Mouse (Mus musculus) heart, postnatal 0 days (tissue): ENCODE results near the gene Grm1. TPM values are rescaled to one million over a fixed set of nuclear protein-coding genes. Genes with fewer than 3 reads are reported as not detected.

Experiments used
- ATAC-seq: fragments of 200-750 bp; cut with Nextera tagmentation; 2 replicates; pipeline ENCODE4 v1.8.0; 2017; ENCODE audit warnings: low read depth, moderate number of reproducible peaks, moderate library complexity; ENCODE audit not compliant: insufficient read depth
- DNase-seq: peaks from one replicate; pipeline ENCODE4 v3.0.0-alpha.2; 2016; ENCODE audit warnings: low spot score
- H3K27ac ChIP-seq: fragments of 300-500 bp; sonication (generic); 2 replicates; pipeline ENCODE4 v1.5.1; 2014; ENCODE audit warnings: low read depth, mild to moderate bottlenecking
- H3K27me3 ChIP-seq: fragments of 300-500 bp; sonication (generic); 2 replicates; pipeline ENCODE4 v1.6.1; 2014; ENCODE audit warnings: low read length, mixed read lengths; ENCODE audit not compliant: control insufficient read depth, insufficient read depth
- H3K36me3 ChIP-seq: fragments of 300-500 bp; sonication (generic); replicated peaks from 2 replicates; pipeline ENCODE4 v1.6.1; 2014; ENCODE audit warnings: low read length, mixed read lengths; ENCODE audit not compliant: control insufficient read depth, insufficient read depth
- H3K4me1 ChIP-seq: fragments of 300-500 bp; sonication (generic); 2 replicates; pipeline ENCODE4 v1.6.1; 2014; ENCODE audit warnings: antibody characterized with exemption; ENCODE audit not compliant: control insufficient read depth, insufficient read depth
- H3K4me2 ChIP-seq: fragments of 300-500 bp; sonication (generic); 2 replicates; pipeline ENCODE4 v1.6.1; 2014; ENCODE audit warnings: low read depth, mild to moderate bottlenecking, low read length, moderate library complexity
- H3K4me3 ChIP-seq: fragments of 300-500 bp; sonication (generic); 2 replicates; pipeline ENCODE4 v1.5.1; 2014; ENCODE audit warnings: low read depth, low read length
- H3K9ac ChIP-seq: fragments of 300-500 bp; sonication (generic); replicated peaks from 2 replicates; pipeline ENCODE4 v1.6.1; 2014; ENCODE audit warnings: low read depth, low read length, mixed read lengths
- H3K9me3 ChIP-seq: fragments of 300-500 bp; sonication (generic); replicated peaks from 2 replicates; pipeline ENCODE4 v1.6.1; 2016; ENCODE audit warnings: low read length; ENCODE audit not compliant: control insufficient read depth
- CTCF ChIP-seq: IDR thresholded peaks from 2 replicates; pipeline ENCODE4 v1.5.1; 2016; ENCODE audit warnings: antibody characterized with exemption, control low read depth, low read depth
- EP300 ChIP-seq: IDR thresholded peaks from 2 replicates; pipeline ENCODE4 v1.6.1; 2016; ENCODE audit warnings: antibody characterized with exemption, low read depth
- WGBS: fragments of 180-500 bp; shearing (Covaris S2); extraction: QIAGEN DNeasy Blood & Tissue Kit; methylation state at CpG from one replicate; pipeline ENCODE4 v1.1.7; 2014; 5-methylcytosine and 5-hydroxymethylcytosine counted together
- polyA plus RNA-seq: library from polyadenylated mRNA; unstranded; fragments of >200 nt; fragmentation: Nextera tagmentation; extraction: Ambion mirVana; gene quantifications from 2 replicates; pipeline ENCODE4 v1.2.1, GENCODE M21; 2015
- total RNA-seq: library from RNA; depleted of rRNA; stranded (reverse); fragments of >200 nt; gene quantifications from 2 replicates; pipeline ENCODE4 v1.2.3, GENCODE M21; 2014; ENCODE audit warnings: low replicate concordance

Grm1 gene
- total and polyA plus RNA-seq, 2 experiments from 2014 or later: 0.07 TPM; not detected in 1

DNA sequence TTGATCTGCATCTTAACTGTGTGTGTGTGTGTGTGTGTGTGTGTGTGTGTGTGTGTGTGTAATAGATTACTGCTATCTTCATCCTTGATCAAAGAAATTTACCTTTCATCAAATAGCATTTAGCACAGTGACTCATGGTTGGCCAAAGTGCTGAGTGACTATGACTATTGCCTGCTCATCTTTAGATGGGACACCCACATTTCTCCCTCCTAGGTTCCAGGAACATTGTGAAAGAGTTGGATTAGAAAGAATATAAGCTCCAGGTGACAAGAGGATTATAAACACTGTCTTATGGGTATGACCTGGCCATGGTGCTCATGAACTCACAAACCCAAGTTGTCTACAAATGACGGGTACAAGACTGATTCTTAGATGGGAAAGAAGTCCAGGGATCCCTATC, 374.1 kb downstream of the Grm1 start:
- 60% methylated on average over 1 of the region's 1 CpGs for WGBS
- no peak overlapping the region for H3K27ac ChIP-seq
- DNase-seq: no peak
- ATAC-seq: no peak
- H3K4me1 ChIP-seq: no peaks in the 10 kb centered on the region
- H3K27me3 ChIP-seq: no peaks in the 10 kb centered on the region
- no peaks in the 10 kb centered on the region for H3K36me3 ChIP-seq
- no peak overlapping the region for H3K4me3 ChIP-seq
- no peaks in the 10 kb centered on the region for H3K9me3 ChIP-seq
- no peak for TF ChIP-seq EP300
- no peak for TF ChIP-seq CTCF
- no peak overlapping the region for H3K4me2 ChIP-seq
- H3K9ac ChIP-seq: no peak overlapping the region

GRCm38 (mm10) chr10:10701326-10701725, 380.8 kb downstream of the Grm1 start:
- 78% methylated on average over 1 of the region's 1 CpGs for WGBS
- TF ChIP-seq EP300: no peak
- no peak for TF ChIP-seq CTCF

DNA sequence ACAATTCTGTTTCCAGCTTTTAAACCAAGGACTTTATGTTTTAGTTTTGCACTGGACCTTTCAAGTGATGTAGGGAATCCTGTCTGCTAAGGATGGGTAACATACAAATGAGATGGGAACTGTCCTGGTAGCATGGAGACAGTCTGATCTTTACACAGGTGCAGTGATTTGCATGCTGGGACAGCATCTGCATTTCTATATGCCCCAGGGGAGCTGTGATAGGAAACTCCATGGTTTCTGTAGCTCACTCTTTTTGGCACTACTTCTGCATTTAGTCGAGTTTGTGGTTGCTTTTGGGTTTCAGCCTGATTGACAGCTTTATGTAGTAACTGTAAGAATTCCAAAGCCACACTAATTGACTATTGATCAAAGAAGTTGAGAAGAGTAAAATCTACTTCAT, 381.3 kb downstream of the Grm1 start:
- 52% methylated on average over 1 of the region's 1 CpGs for WGBS

More at GRCm38 (mm10) chr10:10701326-10701725, 380.8 kb downstream of the Grm1 start:
- no peak for DNase-seq
- Histone ChIP-seq H3K27me3 (no peaks in the 10 kb centered on the region), H3K27ac (no peak overlapping the region), H3K36me3 (no peaks in the 10 kb centered on the region), H3K4me3 (no peak overlapping the region), H3K4me1 (no peaks in the 10 kb centered on the region), H3K9me3 (no peaks in the 10 kb centered on the region), H3K9ac (no peak overlapping the region), H3K4me2 (no peak overlapping the region)
- ATAC-seq: no peak

DNA sequence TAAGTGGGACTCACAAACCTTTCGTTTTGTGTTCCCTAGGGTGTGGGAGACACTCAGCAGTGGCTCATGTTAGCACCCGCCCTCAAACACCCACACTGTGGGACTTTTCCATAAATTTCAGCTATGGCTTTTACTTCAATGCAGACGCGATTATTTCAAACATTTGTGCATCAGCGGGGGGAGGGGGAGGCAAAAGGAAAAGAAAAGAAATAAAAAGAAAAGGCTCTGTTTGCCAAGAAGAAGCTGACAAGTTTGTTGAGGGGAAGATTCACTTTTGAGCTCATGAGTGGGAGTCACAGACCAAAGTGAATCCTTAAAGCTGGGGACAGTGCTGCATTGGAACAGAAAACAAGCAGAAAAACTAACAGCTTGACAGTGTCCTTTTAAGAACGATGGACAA, 384.7 kb downstream of the Grm1 start:
- no peak for DNase-seq
- H3K4me2 ChIP-seq: no peak overlapping the region
- no peak overlapping the region for H3K27ac ChIP-seq
- H3K9me3 ChIP-seq: no peaks in the 10 kb centered on the region
- WGBS: 60% methylated on average over 6 of the region's 6 CpGs
- H3K4me1 ChIP-seq: no peaks in the 10 kb centered on the region
- no peak for ATAC-seq
- no peaks in the 10 kb centered on the region for H3K36me3 ChIP-seq
- TF ChIP-seq EP300 (no peak), CTCF (no peak)
- H3K9ac ChIP-seq: no peak overlapping the region
- H3K27me3 ChIP-seq: no peaks in the 10 kb centered on the region
- H3K4me3 ChIP-seq: no peak overlapping the region

More for the DNA sequence above, 381.3 kb downstream of the Grm1 start:
- ATAC-seq (no peak), DNase-seq (no peak)
- Histone ChIP-seq H3K4me2 (no peak overlapping the region), H3K9ac (no peak overlapping the region), H3K4me1 (no peaks in the 10 kb centered on the region), H3K36me3 (no peaks in the 10 kb centered on the region), H3K27me3 (no peaks in the 10 kb centered on the region), H3K27ac (no peak overlapping the region), H3K4me3 (no peak overlapping the region), H3K9me3 (no peaks in the 10 kb centered on the region)
- no peak for TF ChIP-seq EP300
- TF ChIP-seq CTCF: no peak

DNA sequence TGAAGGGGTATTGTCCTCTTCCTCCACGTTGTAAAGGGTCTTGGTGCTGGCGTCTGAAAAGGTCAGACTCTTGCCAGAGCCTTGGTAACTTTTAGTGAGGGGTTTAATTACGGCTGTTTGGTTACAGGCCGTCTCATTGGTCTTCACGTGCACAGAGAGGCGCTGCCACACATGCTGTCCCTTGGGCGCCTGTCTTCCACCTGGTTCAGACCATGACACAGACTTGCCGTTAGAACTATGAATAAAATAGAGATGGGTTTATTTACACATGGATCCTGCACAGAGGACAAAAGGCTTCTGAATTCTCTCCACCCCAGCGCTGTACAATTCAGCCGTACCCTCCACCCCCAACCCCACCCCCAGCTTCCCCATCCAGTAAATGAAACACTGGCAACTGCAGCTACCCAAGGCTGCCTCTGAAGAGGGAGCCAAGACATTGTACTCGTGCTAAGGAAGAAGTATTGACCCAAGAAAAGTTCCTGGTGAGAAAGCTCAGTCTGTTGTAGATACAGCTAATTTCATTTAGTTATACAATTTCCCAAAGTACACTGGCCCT, 392.4 kb downstream of the Grm1 start:
- peak overlapping the region; percentile 69 for H3K4me2 ChIP-seq
- no peak for ATAC-seq

More for the DNA sequence above, 392.4 kb downstream of the Grm1 start:
- no peak overlapping the region for H3K27ac ChIP-seq
- H3K27me3 ChIP-seq: peaks cover 4% of the 10 kb centered on the region; the same call in 1 of the 2 replicates
- no peak for TF ChIP-seq CTCF
- no peak for TF ChIP-seq EP300
- 0 out of 2 replicates have a peak, but pooled peaks cover 8% of the 10 kb centered on the region for H3K4me1 ChIP-seq
- no peaks in the 10 kb centered on the region for H3K9me3 ChIP-seq
- peak overlapping the region; percentile 40 for H3K4me3 ChIP-seq
- no peaks in the 10 kb centered on the region for H3K36me3 ChIP-seq
- H3K9ac ChIP-seq: no peak overlapping the region
- no peak for DNase-seq
- 23% methylated on average over 11 of the region's 11 CpGs for WGBS
